Mouse (Mus musculus): ENCODE results near the gene Jup.
"Not testable (repeated sequence)": the region's sequence is repeated elsewhere in the genome, so short reads cannot be mapped to it uniquely, and the experiment has no call there.

Jup gene

GRCm38 (mm10) chr11:100360175-100360574 is 37.4 kb downstream of the Jup start:
- DNase-seq (ENCODE audit: extremely low read depth, low read depth), result no peak

GRCm38 (mm10) chr11:100357408-100357807 is 40.2 kb downstream of the Jup start:
- no peak for DNase-seq (ENCODE audit: extremely low read depth, low read depth)

- no peak for DNase-seq (ENCODE audit: extremely low read depth, low read depth)
Measured at GRCm38 (mm10) chr11:100356819-100357211, 40.7 kb downstream of the Jup start.

GRCm38 (mm10) chr11:100355972-100356818 is 41.4 kb downstream of the Jup start, which contains the start of gene Hap1:
Gene Hap1 (minus strand): TSS chr11:100356128.
- peak; percentile 74 for DNase-seq (ENCODE audit: extremely low read depth, low read depth)

GRCm38 (mm10) chr11:100355151-100355951 is 42.2 kb downstream of the Jup start:
- DNase-seq (ENCODE audit: extremely low read depth, low read depth), result peak; percentile 39

GRCm38 (mm10) chr11:100352076-100352857 is 45.3 kb downstream of the Jup start:
- DNase-seq (ENCODE audit: extremely low read depth, low read depth), result no peak

GRCm38 (mm10) chr11:100344269-100344668 is 53.3 kb downstream of the Jup start:
- no peak for DNase-seq (ENCODE audit: extremely low read depth, low read depth)

- DNase-seq (ENCODE audit: extremely low read depth, low read depth), result no peak
Measured at GRCm38 (mm10) chr11:100335731-100336130, 61.8 kb downstream of the Jup start.

GRCm38 (mm10) chr11:100333944-100334457 is 63.6 kb downstream of the Jup start, which contains the start of gene Gast:
Gene Gast (plus strand): TSS chr11:100334407.
- no peak for DNase-seq (ENCODE audit: extremely low read depth, low read depth)

GRCm38 (mm10) chr11:100332766-100333515 is 64.6 kb downstream of the Jup start:
- no peak for DNase-seq (ENCODE audit: extremely low read depth, low read depth)

GRCm38 (mm10) chr11:100330816-100331375 is 66.7 kb downstream of the Jup start:
- not testable (repeated sequence) for DNase-seq (ENCODE audit: extremely low read depth, low read depth)

- no peak for DNase-seq (ENCODE audit: extremely low read depth, low read depth)
Measured at GRCm38 (mm10) chr11:100330235-100330634, 67.3 kb downstream of the Jup start.

- no peak for DNase-seq (ENCODE audit: extremely low read depth, low read depth)
Measured at GRCm38 (mm10) chr11:100327761-100328160, 69.8 kb downstream of the Jup start.

- DNase-seq (ENCODE audit: extremely low read depth, low read depth), result no peak
Measured at GRCm38 (mm10) chr11:100327316-100327715, 70.2 kb downstream of the Jup start.

GRCm38 (mm10) chr11:100325062-100325629 is 72.4 kb downstream of the Jup start:
- no peak for DNase-seq (ENCODE audit: extremely low read depth, low read depth)

GRCm38 (mm10) chr11:100323578-100323977 is 74.0 kb downstream of the Jup start:
- peak; percentile 75 for DNase-seq (ENCODE audit: extremely low read depth, low read depth)

- DNase-seq (ENCODE audit: extremely low read depth, low read depth), result no peak
Measured at GRCm38 (mm10) chr11:100322591-100323258, 74.8 kb downstream of the Jup start.

GRCm38 (mm10) chr11:100321479-100322305 is 75.9 kb downstream of the Jup start:
- not testable (repeated sequence) for DNase-seq (ENCODE audit: extremely low read depth, low read depth)

Measured in MEL-GATA-1-ER (cell line).